Mouse (Mus musculus): ENCODE data around the gene Olfr808.

The Olfr808 gene

GRCm38 (mm10) chr10:129765182-129765581 is at the start of gene Olfr808:
Gene Olfr808, plus strand, starts transcription at chr10:129765482.
- no peak for DNase-seq

DNA sequence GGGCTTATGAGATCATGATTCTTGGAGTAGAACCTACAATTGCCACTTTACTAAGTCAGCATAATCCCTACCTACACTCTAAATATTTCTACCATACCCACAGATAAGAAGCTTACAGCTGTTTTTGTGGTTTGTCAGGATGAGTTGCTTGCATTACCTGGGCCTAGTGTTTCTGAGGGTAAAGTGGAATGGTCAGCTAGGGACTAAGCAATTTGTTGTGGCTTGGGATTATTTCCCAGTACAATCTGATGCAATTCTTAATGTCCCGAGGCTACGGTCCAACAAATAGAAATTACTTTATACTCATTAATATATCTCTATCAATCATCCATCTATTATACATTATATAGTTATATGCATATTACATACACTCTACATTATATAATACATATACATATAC is 36.0 kb upstream of the Olfr808 start, which contains the start of gene Olfr805:
Olfr805 (minus strand) TSS at position 101 of the 400 bp plus-strand sequence.
- no peak for DNase-seq

GRCm38 (mm10) chr10:129741821-129742220 is 23.5 kb upstream of the Olfr808 start, which contains the start of gene Olfr806:
Gene Olfr806, minus strand, starts transcription at chr10:129741921.
- DNase-seq: no peak

DNA sequence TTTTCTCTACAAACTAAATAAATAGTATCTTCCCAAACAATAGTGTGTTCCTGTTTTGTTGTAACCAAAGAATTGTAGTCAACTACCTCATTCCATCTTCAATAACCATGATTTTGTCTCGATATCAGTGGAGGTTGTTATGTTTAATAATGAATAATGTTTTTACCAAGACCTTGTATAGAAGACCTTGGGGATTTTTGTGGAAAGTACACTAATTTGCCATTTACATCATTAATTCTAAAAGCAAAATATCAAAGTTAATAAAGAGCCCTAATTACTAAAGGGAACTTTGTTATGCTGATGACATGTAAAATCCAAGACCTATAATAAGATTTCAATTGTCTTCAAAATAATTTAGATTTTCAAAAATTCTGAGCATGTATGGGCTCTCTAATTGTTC is 7.6 kb upstream of the Olfr808 start, which contains the start of gene Olfr807:
Olfr807 (minus strand) TSS at position 101 of the 400 bp plus-strand sequence.
- no peak for DNase-seq

GRCm38 (mm10) chr10:129774338-129774737 is 9.1 kb downstream of the Olfr808 start, which contains the start of gene Olfr809:
Gene Olfr809, plus strand, starts transcription at chr10:129774638.
- no peak for DNase-seq

DNA sequence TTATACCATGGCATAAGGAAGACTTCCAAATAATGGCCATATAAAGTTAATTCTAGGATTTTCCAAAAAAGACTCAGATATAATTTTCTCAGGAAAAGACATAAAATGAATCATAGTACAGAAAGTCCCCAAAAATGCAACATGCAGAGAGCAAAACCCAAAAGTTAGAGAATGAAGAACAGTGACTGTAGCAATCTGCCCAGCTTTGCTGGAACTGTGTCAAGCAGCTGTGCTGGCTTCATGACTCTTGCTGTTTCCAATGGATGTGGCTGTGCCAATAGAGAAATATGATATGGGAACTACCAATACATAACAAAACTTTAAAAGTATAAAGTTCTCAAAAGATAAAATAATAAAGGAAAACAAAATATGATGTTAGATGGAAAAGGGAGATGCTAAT is 12.8 kb downstream of the Olfr808 start:
- DNase-seq: no peak

DNA sequence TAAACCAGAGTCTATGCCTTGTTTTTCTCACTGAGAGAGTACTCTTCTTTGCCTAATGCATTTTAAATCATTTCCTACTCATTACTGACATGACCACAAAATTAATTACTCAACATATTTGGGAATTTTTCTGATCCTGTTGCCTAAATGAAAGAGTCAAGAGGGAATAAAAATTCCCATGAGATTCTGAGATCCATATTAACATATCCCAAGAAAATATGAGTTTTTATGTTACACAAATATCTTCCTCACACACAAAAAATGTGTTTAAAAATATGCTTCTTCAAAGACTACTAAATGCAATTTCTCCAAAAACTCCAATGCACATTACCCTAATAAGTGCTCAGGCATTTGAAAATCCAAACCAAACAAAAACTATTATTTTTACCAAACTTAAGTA is 29.5 kb downstream of the Olfr808 start, which contains the start of gene Olfr810:
Olfr810 (minus strand) TSS at position 101 of the 400 bp plus-strand sequence.
- DNase-seq: no peak

DNA sequence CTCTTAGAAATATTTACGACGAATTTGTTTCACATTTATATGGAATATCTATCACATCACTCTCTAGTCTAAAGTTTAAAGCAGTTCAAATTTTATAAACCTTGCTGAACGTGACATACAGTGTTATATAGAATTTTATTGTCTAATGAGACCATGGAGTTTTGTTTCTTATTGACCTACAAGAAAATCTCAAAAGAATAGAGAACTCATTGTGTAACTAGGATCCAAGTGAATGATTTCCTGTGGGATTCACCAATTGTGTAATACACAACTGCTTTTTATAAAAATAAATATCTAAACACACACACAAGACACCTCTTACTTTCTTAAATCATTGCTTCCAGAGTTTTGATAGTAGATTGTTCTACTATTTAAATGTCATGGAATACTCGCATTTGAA is 39.0 kb downstream of the Olfr808 start, which contains the start of gene Olfr811:
Olfr811 (minus strand) TSS at position 101 of the 400 bp plus-strand sequence.
- DNase-seq: no peak

Data from cerebellum, adult 11-12 months (tissue).